8 mouse cellular contexts compared by ENCODE assay signal in the genomic region with DNA sequence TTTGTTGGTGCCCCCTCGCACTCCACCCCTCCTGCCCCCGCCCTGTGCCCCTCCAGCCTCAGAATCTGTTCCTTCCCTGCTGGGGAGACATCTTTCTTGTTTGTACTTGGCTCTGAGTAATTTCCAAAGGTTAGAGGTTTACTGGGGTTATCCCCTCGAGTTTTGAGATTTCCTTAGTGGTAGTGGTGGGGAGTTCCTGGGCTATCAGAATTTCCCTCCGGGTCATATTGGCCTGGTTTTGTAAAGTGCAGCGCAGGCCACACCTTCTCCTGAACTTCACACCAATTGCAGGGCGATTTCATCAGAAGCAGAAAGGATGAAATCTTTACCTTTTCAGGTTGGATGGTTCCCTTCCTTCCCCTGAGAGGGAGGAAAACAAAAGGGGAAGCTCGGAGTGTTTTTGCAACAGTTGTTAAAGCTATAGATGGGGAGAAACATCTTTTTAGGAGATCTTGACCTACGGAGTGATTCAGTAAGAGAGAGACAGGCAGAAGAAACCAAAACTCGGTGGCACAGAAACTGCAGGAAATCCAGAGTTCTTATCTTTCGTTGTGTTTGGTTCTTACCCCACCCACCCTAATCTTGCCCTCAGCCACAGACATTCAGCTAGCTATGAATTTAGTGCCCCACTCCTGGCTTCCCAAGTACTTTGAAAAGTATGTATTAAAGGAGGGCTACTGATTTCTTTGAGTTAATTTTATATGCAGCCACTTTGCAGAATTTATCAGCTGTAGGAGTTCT. TPM values are rescaled to one million over a fixed set of nuclear protein-coding genes. Genes with fewer than 3 reads are reported as not detected.
A peak's percentile ranks its signal among the peaks of the same experiment; 100 is the strongest.
DNase-seq lines count a peak whose midpoint lies in the region; ATAC-seq and TF ChIP-seq lines count a peak whose summit lies in the region.

No protein-coding gene starts in this region.

- H3K27me3 ChIP-seq in ES-Bruce4 (ENCODE audit: control insufficient read depth, insufficient read depth, low read length, poor library complexity, severe bottlenecking) = no peaks in the 10 kb centered on the region
- H3K27me3 ChIP-seq in heart, embryonic 16.5 days (ENCODE audit: control insufficient read depth, insufficient read depth, low read length) = no peaks in the 10 kb centered on the region

- H3K4me2 ChIP-seq in heart, embryonic 16.5 days (ENCODE audit: low read depth, low read length) = peak overlapping the region; percentile 99

- H3K36me3 ChIP-seq in ES-Bruce4 (ENCODE audit: control insufficient read depth, insufficient read depth, low read length, poor library complexity, severe bottlenecking) = peaks cover 8% of the 10 kb centered on the region; the same call in 1 of the 2 replicates
- H3K36me3 ChIP-seq in heart, embryonic 16.5 days (ENCODE audit: control insufficient read depth, insufficient read depth) = no peaks in the 10 kb centered on the region

- peak; percentile 26 for DNase-seq in adrenal gland, postnatal 14 days
- DNase-seq in adrenal gland, postnatal 10 days = no peak
- DNase-seq in cerebellum, adult 8-10 months = no peak
- DNase-seq in cerebellum, adult 11-12 months = no peak
- DNase-seq in left cerebral cortex, postnatal 25 days (ENCODE audit: low spot score in 2 of 2) = no peak

- peaks cover 2% of the 10 kb centered on the region for H3K4me1 ChIP-seq in ES-Bruce4 (ENCODE audit: control insufficient read depth, insufficient read depth, low read length)
- H3K4me1 ChIP-seq in heart, embryonic 16.5 days (ENCODE audit: control insufficient read depth, insufficient read depth, low read length) = peaks cover 13% of the 10 kb centered on the region

- no peak for ATAC-seq in heart, embryonic 16.5 days (replicated peaks; ENCODE audit: extremely low read depth, insufficient read depth, low FRiP score)
- ATAC-seq in megakaryocyte, adult 5-6 weeks (ENCODE audit: poor library complexity, severe bottlenecking) = peak; percentile 62

- H3K9ac ChIP-seq in ES-Bruce4 (ENCODE audit: low read depth, poor library complexity, severe bottlenecking) = peak overlapping the region; percentile 33
- peak overlapping the region; percentile 86 for H3K9ac ChIP-seq in heart, embryonic 16.5 days (ENCODE audit: low read length)

- intact Hi-C loops in left cerebral cortex, postnatal 25 days (cut with DNase I) = no loop called here

- TF ChIP-seq CTCF in ES-Bruce4 (IDR thresholded peaks at IDR 0.05; ENCODE audit: low read depth, low read length) = no peak

- no peak for TF ChIP-seq EP300 in ES-Bruce4 (IDR thresholded peaks at IDR 0.05; ENCODE audit: insufficient read depth, low read depth, low read length)

- peak overlapping the region; percentile 56 for H3K4me3 ChIP-seq in ES-Bruce4 (ENCODE audit: low read depth, low read length)
- peak overlapping the region; percentile 79 for H3K4me3 ChIP-seq in heart, embryonic 16.5 days (ENCODE audit: low read length)

- 25% methylated on average over 10 of the region's 10 CpGs for WGBS in heart, embryonic 16.5 days

- H3K27ac ChIP-seq in ES-Bruce4 (ENCODE audit: insufficient read depth, low read length) = peak overlapping the region; percentile 50; the same call in 1 of the 2 replicates
- no peak overlapping the region for H3K27ac ChIP-seq in heart, embryonic 16.5 days (ENCODE audit: low read length)

- H3K9me3 ChIP-seq in ES-Bruce4 (replicated peaks; ENCODE audit: control insufficient read depth, insufficient read depth, low read length, poor library complexity, severe bottlenecking) = no peaks in the 10 kb centered on the region
- H3K9me3 ChIP-seq in heart, embryonic 16.5 days (replicated peaks; ENCODE audit: control insufficient read depth, low read length) = no peaks in the 10 kb centered on the region

- TF ChIP-seq POLR2A in ES-Bruce4 (IDR thresholded peaks at IDR 0.05; ENCODE audit: insufficient read depth, low read length) = no peak

RNA-seq across cellular contexts. Expression of a gene that starts 1.0 kb away (rescaled TPM):
- total RNA-seq in adrenal gland, postnatal 14 days (2021) = 102 and 121 TPM in 2 replicates
- total RNA-seq in adrenal gland, postnatal 10 days (2021) = 10 to 100 TPM; 47.8 to 80.8 TPM
- polyA plus RNA-seq in ES-Bruce4 (2011; ENCODE audit: insufficient read depth, insufficient read length, low read depth, missing spikeins) = 19.6 and 19.9 TPM in 2 replicates
- polyA plus RNA-seq in heart, embryonic 16.5 days (2015; fragmentation: Nextera tagmentation; extraction: Ambion mirVana) = 11.9 and 13.7 TPM in 2 replicates
- total RNA-seq in megakaryocyte, adult 5-6 weeks (2015) = 69.2 and 74.7 TPM in 2 replicates
- 147 and 157 TPM in 2 replicates for total RNA-seq in megakaryocyte, adult 5-6 weeks (2017)
- 1 to 10 TPM; 1.9 to 2.1 TPM for total RNA-seq in left cerebral cortex, postnatal 25 days (2021)

Comparison
In these comparisons a context has a peak if more than half of its experiments do, and no peak if none do; other contexts are left out.
1. RNA of a gene that starts 1.0 kb away (total RNA-seq): 69.2 to 157 TPM in megakaryocyte, adult 5-6 weeks, 102 to 121 TPM in adrenal gland, postnatal 14 days and 47.8 to 80.8 TPM in adrenal gland, postnatal 10 days; 1.9 to 2.1 TPM in left cerebral cortex, postnatal 25 days; every median in the first group is over 10 times any median in the second.